Mouse (Mus musculus): ENCODE results near the gene Lhx3. TPM values are rescaled to one million over a fixed set of nuclear protein-coding genes. Genes with fewer than 3 reads are reported as not detected.
A peak's percentile ranks its signal among the peaks of the same experiment; 100 is the strongest.

The Lhx3 gene
- not detected in 2 replicates for polyA plus RNA-seq (2012; rRNA removed)

DNA sequence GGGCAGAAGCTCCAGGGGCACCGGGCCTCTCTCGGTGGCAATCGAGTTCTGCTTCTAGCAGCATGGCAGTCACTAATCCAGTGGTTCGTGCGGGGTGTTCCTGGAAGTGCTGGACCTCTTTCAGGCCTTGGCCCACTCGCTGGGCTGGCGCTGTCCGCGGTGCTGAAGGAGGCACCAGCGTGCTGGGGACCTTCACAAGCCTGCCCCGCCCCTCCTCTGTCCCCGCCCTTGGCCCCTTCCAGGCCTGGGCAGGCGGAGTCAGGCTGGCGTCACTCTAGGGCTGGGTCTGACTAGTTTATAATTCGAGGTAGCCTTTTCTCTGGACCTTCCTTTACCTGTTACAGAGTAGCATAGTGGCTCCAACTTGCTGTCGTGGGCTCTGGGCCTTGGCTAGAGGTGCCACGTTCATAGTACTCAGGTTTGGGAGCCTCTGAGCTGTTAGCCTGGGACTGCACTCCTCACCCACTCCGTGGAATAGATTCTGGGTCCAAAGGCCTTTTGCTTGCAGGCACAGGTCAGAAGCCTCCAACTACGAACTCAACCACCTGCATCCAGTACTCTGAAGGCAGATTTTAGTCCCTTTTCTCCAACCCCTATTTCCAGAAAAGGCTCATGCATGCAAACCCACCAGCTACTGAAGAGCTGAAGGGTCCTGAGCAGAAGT is at the start of gene Lhx3:
TSS of gene Lhx3 (minus strand) at position 164 of the 664 bp plus-strand sequence.
- WGBS, result 9% methylated on average over 19 of the region's 19 CpGs
- DNase-seq, result peak; percentile 73
- Histone ChIP-seq H3K4me1 (ENCODE audit: control insufficient read depth, insufficient read depth, low read length) (no peaks in the 10 kb centered on the region), H3K4me3 (replicated peaks; ENCODE audit: extremely low read depth, low read depth, low read length) (no peak within 1 kb of the TSS)
- TF ChIP-seq POLR2A (IDR thresholded peaks at IDR 0.05; ENCODE audit: borderline replicate concordance, extremely low read depth, low read depth, low read length) (no peak), CTCF (IDR thresholded peaks at IDR 0.05; ENCODE audit: insufficient read depth, low read length) (no peak)

DNA sequence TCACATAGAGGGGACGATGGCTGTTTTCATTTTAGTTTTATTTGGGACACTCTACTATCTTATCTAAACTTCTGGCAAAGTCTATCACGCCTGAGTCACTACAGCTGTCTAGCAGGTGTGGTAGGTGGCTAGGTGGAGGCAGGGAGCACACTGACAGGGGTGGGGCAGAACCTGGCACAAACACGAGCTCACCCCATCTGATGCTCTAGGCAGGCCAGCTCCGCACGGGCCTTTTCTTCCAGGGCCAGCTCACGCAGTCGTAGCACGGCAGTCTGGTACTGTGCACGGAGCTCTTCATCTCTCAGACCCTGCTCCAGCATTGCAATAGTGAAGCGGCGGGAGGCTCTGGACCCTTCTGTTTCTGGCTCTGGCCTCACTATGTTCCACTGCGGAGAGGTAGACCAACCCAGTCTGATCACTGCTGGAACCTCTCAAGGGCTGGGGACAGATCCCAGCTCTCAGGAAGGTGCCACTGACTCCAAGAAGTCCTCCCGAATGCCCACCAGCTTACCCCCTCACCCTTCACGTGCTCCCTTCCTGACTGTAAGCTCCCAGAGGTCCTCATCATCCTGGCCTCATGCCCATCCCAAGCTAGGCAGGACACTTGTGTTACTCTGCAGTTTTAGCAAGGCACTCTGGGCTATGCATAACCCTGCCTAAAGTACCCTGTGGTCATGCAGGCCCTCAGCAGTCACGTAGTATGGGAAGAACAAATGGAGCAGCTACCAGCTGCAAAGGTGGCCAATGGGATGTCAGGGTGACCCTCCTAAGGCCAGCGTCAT is 49.4 kb upstream of the Lhx3 start:
- H3K4me1 ChIP-seq (ENCODE audit: control insufficient read depth, insufficient read depth, low read length), result no peaks in the 10 kb centered on the region
- no peak for DNase-seq
- 83% methylated on average over 16 of the region's 16 CpGs for WGBS
- TF ChIP-seq CTCF (IDR thresholded peaks at IDR 0.05; ENCODE audit: insufficient read depth, low read length) (no peak), POLR2A (IDR thresholded peaks at IDR 0.05; ENCODE audit: borderline replicate concordance, extremely low read depth, low read depth, low read length) (no peak)
- no peak overlapping the region for H3K4me3 ChIP-seq (replicated peaks; ENCODE audit: extremely low read depth, low read depth, low read length)

DNA sequence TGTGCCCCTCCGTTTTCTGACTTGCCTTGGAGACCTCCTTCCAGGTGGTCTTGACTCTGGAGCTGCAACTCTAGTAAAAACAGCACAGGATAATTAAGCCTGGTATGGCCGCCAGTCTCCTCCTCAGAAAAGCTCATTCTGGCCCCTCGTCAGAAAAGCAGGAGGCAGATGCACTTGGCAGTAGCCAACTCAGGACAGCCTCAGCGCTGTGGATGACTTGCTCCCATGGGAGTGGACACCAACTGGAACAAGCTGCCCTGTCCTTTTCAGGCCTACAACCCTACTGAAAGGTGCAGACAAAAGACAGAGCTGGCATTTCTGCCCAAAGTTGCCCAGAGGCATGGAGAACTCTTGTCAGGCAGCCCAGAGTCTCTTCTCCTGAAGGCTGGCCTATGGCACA is 46.7 kb upstream of the Lhx3 start:
- H3K4me3 ChIP-seq (replicated peaks; ENCODE audit: extremely low read depth, low read depth, low read length), result no peak overlapping the region
- TF ChIP-seq CTCF (IDR thresholded peaks at IDR 0.05; ENCODE audit: insufficient read depth, low read length), result no peak
- no peak for TF ChIP-seq POLR2A (IDR thresholded peaks at IDR 0.05; ENCODE audit: borderline replicate concordance, extremely low read depth, low read depth, low read length)
- WGBS, result 72% methylated on average over 4 of the region's 4 CpGs
- no peaks in the 10 kb centered on the region for H3K4me1 ChIP-seq (ENCODE audit: control insufficient read depth, insufficient read depth, low read length)
- no peak for DNase-seq

DNA sequence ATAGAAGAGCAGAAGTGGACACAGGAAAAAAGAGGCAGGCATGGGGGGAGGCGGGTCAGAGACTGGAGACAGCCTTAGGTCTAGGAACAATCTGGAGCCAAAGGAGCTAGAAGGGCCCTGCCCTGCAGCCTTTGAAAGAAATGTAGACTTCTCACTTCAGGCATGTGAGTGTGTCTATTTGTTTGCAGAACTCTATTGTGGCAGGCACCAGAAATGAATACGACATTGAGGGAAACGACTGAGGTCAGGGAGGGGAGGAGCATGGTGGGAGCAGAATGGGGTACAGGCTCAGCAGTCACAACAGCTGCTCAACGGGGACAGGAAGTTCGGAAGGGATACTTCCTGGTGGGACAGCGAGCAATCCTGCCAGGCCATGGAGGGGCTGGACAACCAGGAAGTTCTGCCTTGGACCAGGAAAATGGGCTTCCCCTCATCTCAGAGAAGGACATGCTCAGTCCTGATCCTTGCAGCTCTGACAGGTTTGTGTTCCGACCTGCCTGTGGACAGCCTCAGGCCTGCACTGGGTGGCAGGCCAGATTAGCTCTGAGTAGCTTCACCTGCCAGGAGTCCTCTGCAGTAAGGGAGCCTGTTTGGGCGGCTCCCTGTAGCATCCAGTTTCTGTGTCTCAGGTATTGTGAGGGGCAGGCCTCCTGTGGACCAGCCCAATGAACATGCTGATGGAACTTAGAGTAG is 44.6 kb upstream of the Lhx3 start:
- H3K4me3 ChIP-seq (replicated peaks; ENCODE audit: extremely low read depth, low read depth, low read length), result no peak overlapping the region
- TF ChIP-seq POLR2A (IDR thresholded peaks at IDR 0.05; ENCODE audit: borderline replicate concordance, extremely low read depth, low read depth, low read length) (no peak), CTCF (IDR thresholded peaks at IDR 0.05; ENCODE audit: insufficient read depth, low read length) (no peak)
- H3K4me1 ChIP-seq (ENCODE audit: control insufficient read depth, insufficient read depth, low read length), result no peaks in the 10 kb centered on the region
- DNase-seq, result no peak
- WGBS, result 35% methylated on average over 8 of the region's 8 CpGs

DNA sequence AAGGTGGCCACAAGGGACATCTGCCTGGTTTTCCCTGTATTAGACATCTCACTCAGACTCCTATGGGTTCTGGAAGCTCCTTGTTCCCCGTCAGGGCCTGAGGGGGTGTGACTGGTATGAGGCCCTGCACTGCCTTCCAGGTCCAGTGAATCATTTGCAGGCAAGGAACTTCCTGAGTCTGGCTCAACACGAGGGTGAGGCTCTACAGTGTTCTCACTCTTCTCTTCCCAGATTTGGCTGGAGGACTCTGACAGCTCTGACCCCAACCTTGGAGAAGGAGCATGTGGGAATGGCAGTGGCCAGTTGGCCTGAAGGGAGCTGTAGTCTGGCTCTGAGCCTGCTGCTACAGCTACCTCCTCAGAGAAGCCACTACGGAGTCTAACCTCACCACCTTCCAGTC is 39.4 kb upstream of the Lhx3 start:
- Histone ChIP-seq H3K4me1 (ENCODE audit: control insufficient read depth, insufficient read depth, low read length) (no peaks in the 10 kb centered on the region), H3K4me3 (replicated peaks; ENCODE audit: extremely low read depth, low read depth, low read length) (no peak overlapping the region)
- WGBS, result 40% methylated on average over 3 of the region's 3 CpGs
- TF ChIP-seq POLR2A (IDR thresholded peaks at IDR 0.05; ENCODE audit: borderline replicate concordance, extremely low read depth, low read depth, low read length), result no peak
- TF ChIP-seq CTCF (IDR thresholded peaks at IDR 0.05; ENCODE audit: insufficient read depth, low read length), result no peak
- no peak for DNase-seq

DNA sequence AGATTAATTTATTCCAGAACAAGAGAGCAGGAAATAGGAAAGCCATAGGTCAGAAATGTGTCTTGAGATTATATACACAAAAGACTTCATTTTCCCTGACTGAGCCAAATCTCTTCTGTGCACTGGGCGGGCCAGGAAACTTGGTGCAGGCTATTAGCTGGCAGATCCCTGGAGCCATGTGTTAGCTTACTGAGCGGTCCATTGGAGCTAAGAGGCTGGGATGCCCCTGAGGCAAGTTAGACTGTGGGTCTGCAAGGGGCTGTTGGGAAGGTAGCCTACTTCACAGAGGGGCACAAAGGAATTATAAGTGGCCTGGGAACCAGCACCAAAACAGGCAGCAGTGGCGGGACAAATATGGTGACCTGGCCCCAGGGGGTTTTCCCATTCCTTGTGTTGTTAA is 32.8 kb upstream of the Lhx3 start:
- Histone ChIP-seq H3K4me1 (ENCODE audit: control insufficient read depth, insufficient read depth, low read length) (peaks cover 5% of the 10 kb centered on the region; the same call in 1 of the 2 replicates), H3K4me3 (replicated peaks; ENCODE audit: extremely low read depth, low read depth, low read length) (no peak overlapping the region)
- TF ChIP-seq POLR2A (IDR thresholded peaks at IDR 0.05; ENCODE audit: borderline replicate concordance, extremely low read depth, low read depth, low read length) (no peak), CTCF (IDR thresholded peaks at IDR 0.05; ENCODE audit: insufficient read depth, low read length) (no peak)
- no peak for DNase-seq
- WGBS, result 33% methylated on average over 3 of the region's 3 CpGs

DNA sequence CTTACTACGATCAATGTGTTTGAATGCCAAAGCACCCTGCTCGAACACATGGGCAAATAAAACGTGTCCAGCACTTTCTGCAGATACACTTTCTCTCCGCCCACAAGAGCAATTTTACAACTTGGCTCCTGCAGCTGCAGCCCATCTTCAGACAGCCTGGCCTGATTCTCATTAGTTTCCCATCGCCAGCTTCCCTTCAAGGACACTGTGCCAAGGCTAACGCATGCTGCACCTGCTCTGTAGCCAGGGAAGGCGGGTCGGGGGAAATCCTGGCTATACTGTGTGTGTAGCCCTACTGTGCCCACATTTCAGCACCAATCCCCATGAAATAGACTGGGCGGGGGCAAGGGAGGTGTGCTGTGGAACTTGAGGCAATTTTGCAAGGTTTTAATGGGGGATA is 32.2 kb upstream of the Lhx3 start:
- peaks cover 5% of the 10 kb centered on the region; the same call in 1 of the 2 replicates for H3K4me1 ChIP-seq (ENCODE audit: control insufficient read depth, insufficient read depth, low read length)
- no peak overlapping the region for H3K4me3 ChIP-seq (replicated peaks; ENCODE audit: extremely low read depth, low read depth, low read length)
- 38% methylated on average over 9 of the region's 9 CpGs for WGBS
- DNase-seq, result no peak
- TF ChIP-seq CTCF (IDR thresholded peaks at IDR 0.05; ENCODE audit: insufficient read depth, low read length) (no peak), POLR2A (IDR thresholded peaks at IDR 0.05; ENCODE audit: borderline replicate concordance, extremely low read depth, low read depth, low read length) (no peak)

DNA sequence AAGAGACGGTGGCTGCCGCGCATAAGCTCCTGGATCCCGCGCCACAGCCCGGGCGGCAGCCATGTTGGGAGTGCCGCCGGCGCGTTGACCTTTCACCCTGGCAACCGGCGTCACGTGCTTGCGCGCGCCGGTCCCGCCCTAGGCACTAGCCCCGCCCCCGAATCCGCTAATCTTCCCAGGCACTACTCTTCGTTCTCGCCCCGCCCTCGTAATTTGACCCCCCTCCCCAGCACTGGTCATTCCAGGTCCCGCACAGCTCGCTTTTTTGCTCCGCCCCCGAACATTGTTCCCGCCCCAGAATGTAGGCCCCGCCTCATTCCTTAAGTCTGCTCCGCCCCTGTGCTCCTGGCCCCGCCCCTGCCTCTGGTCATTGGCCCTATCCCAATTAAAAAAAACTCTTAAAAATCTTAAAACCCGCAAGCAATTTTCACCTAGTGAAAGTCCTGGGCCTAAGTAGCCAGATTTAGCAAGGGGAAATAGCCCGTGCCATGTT is 29.2 kb upstream of the Lhx3 start, which contains the start of gene Qsox2:
TSS of gene Qsox2 (minus strand) at position 236 of the 493 bp plus-strand sequence.
- H3K4me1 ChIP-seq (ENCODE audit: control insufficient read depth, insufficient read depth, low read length), result peaks cover 5% of the 10 kb centered on the region; the same call in 1 of the 2 replicates
- DNase-seq, result peak; percentile 88
- peak within 1 kb of the TSS; percentile 85 for H3K4me3 ChIP-seq (replicated peaks; ENCODE audit: extremely low read depth, low read depth, low read length)
- 1% methylated on average over 36 of the region's 36 CpGs for WGBS
- peak; percentile 66; the same call in 1 of the 2 replicates for TF ChIP-seq POLR2A (IDR thresholded peaks at IDR 0.05; ENCODE audit: borderline replicate concordance, extremely low read depth, low read depth, low read length)
- no peak for TF ChIP-seq CTCF (IDR thresholded peaks at IDR 0.05; ENCODE audit: insufficient read depth, low read length)

DNA sequence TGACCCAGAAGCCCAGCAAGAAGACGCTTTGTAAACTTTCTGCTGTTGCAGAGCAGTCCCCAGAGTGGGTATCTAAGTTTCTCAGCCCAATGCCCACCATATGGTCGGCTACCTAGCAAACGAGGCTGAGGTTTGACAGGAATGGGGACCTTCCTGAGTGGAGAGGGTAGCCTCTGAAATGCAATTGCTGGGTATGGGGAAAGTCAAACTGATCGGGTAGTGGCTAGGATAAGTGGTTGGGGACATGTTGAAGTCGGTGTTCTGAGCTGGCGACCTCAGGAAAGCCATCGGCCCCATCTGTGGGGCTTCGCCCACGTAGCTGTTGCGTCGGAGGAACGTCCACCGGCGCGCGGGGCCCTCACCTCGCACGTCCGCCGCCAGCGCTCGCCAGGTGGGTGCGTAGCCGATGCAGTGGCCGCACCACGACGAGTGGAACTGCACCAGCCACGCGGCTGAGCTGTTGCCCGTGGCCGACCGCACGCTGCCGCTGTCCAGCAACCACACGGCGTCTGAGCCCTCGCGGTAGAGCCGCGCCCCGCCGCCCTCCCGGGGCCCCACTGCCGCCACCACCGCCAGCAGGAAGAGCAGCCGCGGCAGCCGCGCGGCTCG is 28.7 kb upstream of the Lhx3 start:
- under 1% methylated on average over 51 of the region's 51 CpGs for WGBS
- peak overlapping the region; percentile 85 for H3K4me3 ChIP-seq (replicated peaks; ENCODE audit: extremely low read depth, low read depth, low read length)
- H3K4me1 ChIP-seq (ENCODE audit: control insufficient read depth, insufficient read depth, low read length), result peaks cover 5% of the 10 kb centered on the region; the same call in 1 of the 2 replicates
- DNase-seq, result no peak
- TF ChIP-seq CTCF (IDR thresholded peaks at IDR 0.05; ENCODE audit: insufficient read depth, low read length), result no peak

Measured in lung, adult 2 months (tissue).